Mouse (Mus musculus) bone marrow, adult 2 months (tissue): ENCODE data around the gene Arhgap23.

Experiments used
- CTCF ChIP-seq: fragments of 200-500 bp; IDR thresholded peaks from 2 replicates; pipeline ENCODE4 v1.5.1; 2011; ENCODE audit warnings: low read length, control low read depth; ENCODE audit not compliant: control insufficient read depth, insufficient read depth
- POLR2A ChIP-seq: fragments of 200-500 bp; IDR thresholded peaks from 2 replicates; pipeline ENCODE4 v1.6.1; 2011; ENCODE audit warnings: low read depth, mild to moderate bottlenecking, control low read depth, low read length, borderline replicate concordance; ENCODE audit not compliant: control insufficient read depth

DNA sequence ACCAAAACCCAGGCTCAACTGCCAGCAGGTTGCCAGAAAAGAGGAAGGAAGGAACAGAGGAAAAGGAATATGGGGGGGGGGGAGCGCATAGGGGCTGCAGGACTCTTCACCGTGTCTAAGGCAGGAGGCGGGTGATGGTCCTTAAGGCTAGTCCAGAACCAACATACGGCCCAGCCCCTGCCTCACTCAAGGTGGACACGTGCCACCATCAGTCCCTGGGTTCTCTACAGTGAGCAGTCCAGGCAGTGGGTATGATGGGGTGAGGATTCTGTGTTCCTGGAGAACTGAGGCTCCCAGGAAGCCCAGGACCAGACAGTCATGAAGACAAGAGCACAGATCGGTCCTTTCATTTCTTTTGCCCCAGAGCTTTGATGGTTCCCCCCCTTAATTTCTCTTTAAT lies 114.7 kb downstream of the Arhgap23 start:
- TF ChIP-seq POLR2A (no peak), CTCF (no peak)
